Mouse (Mus musculus) liver, adult (tissue): Measurements from ENCODE around the gene Xpr1.

ENCODE experiments used
- GATA4 ChIP-seq: IDR thresholded peaks from 2 replicates; pipeline ENCODE4 v1.6.1; 2014; ENCODE audit warnings: mild to moderate bottlenecking, low read length; ENCODE audit not compliant: insufficient replicate concordance

Gene Xpr1

GRCm38 (mm10) chr1:155416147-155416700 lies 991 bp downstream of the Xpr1 start:
- no peak for TF ChIP-seq GATA4

DNA sequence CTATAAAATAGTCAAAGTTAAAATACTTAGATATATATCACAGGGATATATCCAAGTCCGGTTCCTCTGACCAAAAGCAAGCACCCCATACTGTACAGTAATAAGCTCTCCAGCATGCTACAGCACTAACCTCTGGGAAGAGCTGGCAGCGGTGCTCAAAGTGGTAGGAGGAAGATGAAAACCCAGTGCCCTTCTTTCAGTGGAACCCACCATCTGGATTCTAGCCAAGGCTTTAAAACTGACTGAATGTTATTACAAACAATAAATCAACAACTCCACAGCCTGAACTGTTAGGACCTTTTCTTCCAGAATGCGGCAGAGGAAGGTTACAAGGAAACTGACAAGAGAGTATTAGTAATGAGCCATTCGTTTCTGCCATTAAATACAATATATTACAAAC lies 1.8 kb downstream of the Xpr1 start:
- TF ChIP-seq GATA4 = no peak

GRCm38 (mm10) chr1:155412705-155413104 lies 4.5 kb downstream of the Xpr1 start:
- TF ChIP-seq GATA4 = no peak

DNA sequence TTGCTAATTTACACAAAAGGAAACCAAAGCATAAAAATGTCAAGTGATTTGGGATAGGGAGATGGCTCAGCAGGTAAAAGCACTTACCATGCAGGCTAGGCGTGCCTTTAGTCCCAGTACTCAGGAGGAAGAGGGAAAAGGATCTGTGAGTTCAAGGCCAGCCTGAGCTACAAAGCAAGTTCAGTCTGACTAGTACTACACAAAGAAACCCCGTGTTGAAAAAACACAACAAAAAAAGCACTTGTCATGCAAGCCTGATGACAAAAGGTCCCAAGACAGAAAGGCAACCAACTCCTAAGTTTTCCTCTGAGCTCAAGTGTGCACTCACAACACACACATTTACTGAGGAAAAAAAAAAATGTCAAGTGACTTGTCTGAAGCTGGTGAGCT lies 8.6 kb downstream of the Xpr1 start:
- TF ChIP-seq GATA4 = no peak

- TF ChIP-seq GATA4 = no peak
Observed at GRCm38 (mm10) chr1:155407697-155408576, 9.3 kb downstream of the Xpr1 start.

DNA sequence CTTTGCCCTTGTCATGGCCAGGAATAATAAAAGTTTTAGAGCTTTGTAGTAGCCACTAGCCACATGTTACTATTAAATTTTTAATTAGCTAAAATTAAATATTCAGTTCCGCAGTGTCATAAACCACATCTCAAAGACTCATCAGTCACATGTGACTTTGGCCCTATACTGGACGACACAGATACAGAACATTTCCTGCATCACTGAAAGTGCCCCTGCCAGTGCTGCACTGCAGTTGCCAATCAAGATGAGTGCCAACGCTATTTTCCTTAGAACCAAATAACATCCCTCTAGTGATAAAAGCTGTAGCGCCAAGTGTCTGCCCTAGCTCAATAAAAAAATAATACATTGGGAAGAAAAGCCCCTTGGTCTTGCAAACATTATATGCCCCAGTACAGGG lies 17.2 kb downstream of the Xpr1 start:
- TF ChIP-seq GATA4 = no peak

DNA sequence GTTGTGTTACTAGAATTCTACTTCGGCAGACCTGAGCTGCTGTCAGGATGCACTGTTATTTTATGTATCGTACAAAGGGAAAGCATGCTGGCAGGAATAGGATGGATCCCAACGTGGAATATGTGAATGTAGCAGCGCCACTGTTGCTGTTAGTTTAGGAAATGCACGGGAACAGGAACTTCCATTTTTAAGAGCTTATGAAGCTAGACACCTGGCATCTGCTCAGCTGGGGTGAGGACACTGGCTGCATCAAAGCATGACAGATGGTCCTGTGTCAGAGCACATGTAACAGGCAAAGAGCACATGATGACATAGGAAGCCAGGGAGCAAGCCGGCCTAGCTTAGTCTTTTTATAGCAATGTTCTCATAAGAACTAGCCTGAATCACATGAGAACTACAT lies 22.4 kb downstream of the Xpr1 start:
- TF ChIP-seq GATA4 = no peak

GRCm38 (mm10) chr1:155394021-155394420 lies 23.2 kb downstream of the Xpr1 start:
- TF ChIP-seq GATA4 = no peak

DNA sequence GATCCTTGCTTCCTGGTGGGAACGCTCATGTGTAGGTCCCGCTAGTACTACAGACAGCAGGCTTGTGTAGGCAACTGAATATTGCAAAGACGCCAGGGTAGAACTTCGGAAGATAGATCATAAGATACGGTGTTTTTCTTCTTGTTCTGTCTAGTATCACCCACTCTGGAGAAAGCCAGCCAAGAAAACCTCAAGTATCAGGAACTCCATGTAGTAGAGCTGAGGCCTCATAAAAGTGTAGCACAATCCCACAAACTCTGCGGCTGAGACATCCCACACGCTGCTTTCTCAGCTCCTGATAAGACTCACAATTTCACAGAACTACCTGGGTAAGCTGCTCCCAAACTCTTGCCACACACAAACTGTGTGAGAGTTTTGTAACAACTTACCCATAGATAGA lies 24.4 kb downstream of the Xpr1 start:
- no peak for TF ChIP-seq GATA4

DNA sequence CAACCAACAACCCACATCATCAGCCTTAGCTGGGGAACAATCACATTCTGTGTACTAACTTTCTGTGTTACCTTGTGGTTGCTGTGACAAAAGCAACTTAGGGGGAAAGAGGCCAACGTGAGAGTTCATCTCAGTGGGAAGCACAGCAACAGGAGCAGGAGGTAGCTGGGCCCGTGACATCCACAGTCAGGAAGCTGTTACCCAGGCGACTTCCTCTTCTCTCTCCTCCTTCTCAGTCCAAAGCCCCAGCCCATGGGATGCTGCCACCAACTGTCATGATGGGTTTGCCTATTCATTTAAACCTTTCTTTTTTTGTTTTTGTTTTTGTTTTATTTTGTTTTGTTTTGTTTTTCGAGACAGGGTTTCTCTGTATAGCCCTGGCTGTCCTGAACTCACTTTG lies 25.7 kb downstream of the Xpr1 start:
- TF ChIP-seq GATA4 = no peak

DNA sequence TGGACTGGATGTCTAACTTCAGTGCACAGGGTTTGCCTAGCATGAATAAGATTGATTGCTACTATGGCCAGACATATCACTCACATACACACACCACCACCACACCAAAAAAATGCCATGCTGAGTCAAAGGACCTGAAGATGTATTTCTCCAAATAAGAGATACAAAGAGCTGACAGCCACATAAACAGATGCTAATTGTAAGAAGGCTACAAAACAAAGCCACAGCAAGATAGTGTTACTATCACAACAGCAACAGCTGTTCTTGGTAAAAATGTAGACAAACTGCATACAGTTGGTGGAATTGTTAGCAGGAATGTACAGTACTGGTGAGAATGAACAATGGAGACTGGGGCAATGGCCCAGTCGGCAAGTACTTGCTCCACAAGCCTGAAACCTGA lies 28.8 kb downstream of the Xpr1 start:
- no peak for TF ChIP-seq GATA4

DNA sequence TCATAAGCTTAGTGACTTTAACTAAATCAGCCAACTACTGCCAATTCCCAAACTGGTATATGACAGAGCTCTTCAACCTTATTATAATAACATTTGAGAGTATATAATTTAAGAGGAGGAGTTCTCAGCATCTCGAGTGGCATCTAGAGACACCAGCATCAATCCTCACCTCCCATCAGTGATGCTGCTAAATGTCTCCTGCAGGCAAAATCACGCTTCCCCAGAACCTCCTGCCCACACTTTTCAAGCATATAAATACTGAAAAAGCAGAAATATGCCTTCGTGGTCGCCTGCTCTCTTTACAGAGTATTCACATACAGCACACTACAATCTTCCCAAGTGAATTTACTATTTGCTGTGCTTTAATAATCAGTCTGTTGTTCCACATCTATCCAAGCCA lies 30.7 kb downstream of the Xpr1 start:
- no peak for TF ChIP-seq GATA4

- TF ChIP-seq GATA4 = no peak
Observed at GRCm38 (mm10) chr1:155383319-155384302, 33.6 kb downstream of the Xpr1 start.

DNA sequence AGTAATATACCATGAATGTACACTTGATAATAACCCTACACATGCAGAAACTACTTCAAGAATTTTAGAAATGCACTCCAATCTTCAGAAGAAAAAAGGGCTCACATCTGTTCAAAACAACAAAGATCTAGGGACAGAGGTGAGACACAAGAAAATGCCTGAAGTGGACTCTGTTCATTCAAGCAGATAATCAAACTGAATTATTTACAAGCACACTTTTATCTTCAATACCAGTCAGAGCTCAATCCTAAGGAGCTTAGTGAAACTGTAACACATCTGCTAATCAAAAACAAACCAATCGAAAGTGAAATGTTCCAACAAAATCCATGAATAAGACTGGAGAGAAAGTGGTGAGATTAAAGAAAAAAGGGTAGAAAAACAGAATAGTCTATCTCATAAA lies 35.3 kb downstream of the Xpr1 start:
- no peak for TF ChIP-seq GATA4

DNA sequence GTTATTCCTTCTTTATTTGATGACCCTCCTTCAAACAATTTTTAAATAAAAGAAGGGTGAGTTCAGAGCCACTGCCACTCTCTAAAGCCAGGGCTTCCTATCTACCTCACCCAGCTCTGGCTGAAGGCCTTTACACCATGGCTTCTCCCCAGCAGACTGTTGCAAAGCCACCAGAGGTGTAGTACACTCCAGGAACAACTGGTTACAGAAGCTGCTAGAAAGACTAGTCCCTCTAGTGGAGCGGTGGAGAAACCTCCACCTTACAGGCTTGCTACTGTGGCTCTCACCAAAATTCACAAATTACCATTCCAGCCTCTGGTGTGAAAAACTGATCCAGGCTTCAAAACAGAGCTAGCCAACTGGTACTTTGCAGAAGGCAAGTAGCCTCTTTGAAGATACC lies 37.9 kb downstream of the Xpr1 start:
- no peak for TF ChIP-seq GATA4

DNA sequence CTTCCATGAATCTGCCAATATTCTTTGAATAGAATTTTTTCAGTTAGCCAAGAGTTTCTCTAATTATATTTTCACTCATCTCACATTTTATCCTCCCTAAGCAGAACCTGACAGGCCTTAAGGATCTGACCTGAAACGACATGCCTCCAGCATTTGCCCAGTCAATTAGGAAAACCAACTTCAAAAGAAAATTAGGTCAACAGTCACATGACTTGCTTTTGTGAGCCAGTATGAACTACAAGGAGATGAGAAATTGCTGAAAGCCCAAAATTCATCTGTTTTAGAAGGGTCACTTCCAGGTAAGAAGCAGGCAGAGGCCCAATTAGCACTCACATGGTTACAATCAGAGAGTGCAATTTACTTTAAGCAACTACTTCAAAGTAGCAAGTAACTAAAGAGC lies 44.4 kb downstream of the Xpr1 start:
- no peak for TF ChIP-seq GATA4
